Mouse (Mus musculus): Measurements from ENCODE around the gene Srcin1. TPM values are rescaled to one million over a fixed set of nuclear protein-coding genes. Genes with fewer than 3 reads are reported as not detected.

Gene Srcin1
- polyA plus RNA-seq, 1 experiment from 2014 or later: 0.49 TPM

DNA sequence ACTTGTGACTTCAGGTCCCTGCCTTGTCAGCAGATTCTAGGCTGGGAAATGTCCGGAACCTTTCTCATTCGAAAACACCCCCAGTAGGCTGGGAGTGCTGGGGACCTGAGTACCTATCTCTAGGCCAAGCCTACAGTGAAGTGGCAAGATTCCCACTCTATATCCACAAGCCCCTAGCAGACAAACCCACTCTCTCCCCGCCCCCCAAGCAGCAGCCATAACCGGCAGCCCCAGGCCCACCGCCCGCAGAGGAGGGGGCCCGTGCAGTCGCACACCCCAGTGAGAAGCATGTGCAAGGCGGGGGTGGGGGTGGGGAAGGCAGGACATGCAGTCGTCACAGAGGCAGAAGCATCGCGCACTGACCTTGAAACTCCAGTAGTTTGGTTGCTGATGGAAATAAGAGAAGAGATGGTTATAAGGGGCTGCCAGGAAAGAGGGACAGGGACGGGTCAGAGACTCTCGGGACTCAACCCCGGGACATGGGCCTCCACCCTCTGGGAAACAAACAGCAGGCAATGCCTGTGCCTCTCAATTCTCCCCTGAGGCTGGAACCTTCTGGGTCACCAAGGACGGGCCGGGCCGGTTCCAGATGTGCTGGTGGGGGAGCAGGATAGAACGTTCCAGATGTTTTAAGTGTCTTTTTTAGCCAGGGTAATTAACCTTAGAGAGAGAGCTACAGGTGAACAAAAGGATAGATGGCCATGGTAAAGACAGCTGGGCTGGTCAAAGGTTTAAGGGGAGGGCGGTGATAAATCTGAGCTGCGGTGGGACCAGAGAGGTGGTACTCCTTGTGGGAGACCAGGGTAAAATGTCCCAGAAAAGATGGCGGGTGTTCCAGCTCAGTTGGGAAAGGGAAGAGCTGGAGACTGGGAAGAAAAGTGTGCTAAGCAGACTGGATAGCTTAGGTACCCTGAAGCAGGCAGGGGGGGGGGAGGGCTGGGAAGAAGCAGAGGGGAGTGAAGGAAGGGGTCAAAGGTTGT lies 33.5 kb downstream of the Srcin1 start:
- Histone ChIP-seq H3K4me1 (replicated peaks; ENCODE audit: control insufficient read depth, insufficient read depth) (peaks cover 2% of the 10 kb centered on the region; the same call in 1 of the 2 replicates), H3K27me3 (ENCODE audit: control insufficient read depth, insufficient read depth, low read length) (peaks cover 4% of the 10 kb centered on the region; the same call in 1 of the 2 replicates), H3K36me3 (ENCODE audit: control insufficient read depth, insufficient read depth, low read length) (no peaks in the 10 kb centered on the region), H3K27ac (replicated peaks) (no peak overlapping the region), H3K9me3 (ENCODE audit: control insufficient read depth, low read length) (no peaks in the 10 kb centered on the region), H3K9ac (ENCODE audit: low read length) (no peak overlapping the region), H3K4me2 (replicated peaks; ENCODE audit: low read depth) (no peak overlapping the region), H3K4me3 (ENCODE audit: low read depth, low read length) (no peak overlapping the region)
- 87% methylated on average over 22 of the region's 22 CpGs for WGBS
- no peak for TF ChIP-seq EP300 (optimal IDR thresholded peaks at IDR 0.05)
- no peak for TF ChIP-seq CTCF (IDR thresholded peaks at IDR 0.05; ENCODE audit: low read depth)
- DNase-seq (ENCODE audit: low spot score): no peak
- no peak for ATAC-seq (ENCODE audit: low FRiP score, low TSS enrichment)

GRCm38 (mm10) chr11:97540604-97541003 lies 35.4 kb downstream of the Srcin1 start:
- ATAC-seq (ENCODE audit: low FRiP score, low TSS enrichment) (no peak), DNase-seq (ENCODE audit: low spot score) (no peak)
- H3K36me3 ChIP-seq (ENCODE audit: control insufficient read depth, insufficient read depth, low read length): no peaks in the 10 kb centered on the region
- H3K27me3 ChIP-seq (ENCODE audit: control insufficient read depth, insufficient read depth, low read length): peaks cover 7% of the 10 kb centered on the region; the same call in 1 of the 2 replicates
- WGBS: 18% methylated on average over 3 of the region's 3 CpGs
- H3K9me3 ChIP-seq (ENCODE audit: control insufficient read depth, low read length): no peaks in the 10 kb centered on the region
- H3K4me3 ChIP-seq (ENCODE audit: low read depth, low read length): no peak overlapping the region
- 0 out of 2 replicates have a peak, but pooled peaks cover 2% of the 10 kb centered on the region for H3K4me1 ChIP-seq (replicated peaks; ENCODE audit: control insufficient read depth, insufficient read depth)
- H3K4me2 ChIP-seq (replicated peaks; ENCODE audit: low read depth): no peak overlapping the region
- TF ChIP-seq EP300 (optimal IDR thresholded peaks at IDR 0.05) (no peak), CTCF (IDR thresholded peaks at IDR 0.05; ENCODE audit: low read depth) (no peak)
- no peak overlapping the region for H3K9ac ChIP-seq (ENCODE audit: low read length)
- H3K27ac ChIP-seq (replicated peaks): no peak overlapping the region

- Histone ChIP-seq H3K36me3 (ENCODE audit: control insufficient read depth, insufficient read depth, low read length) (no peaks in the 10 kb centered on the region), H3K4me2 (replicated peaks; ENCODE audit: low read depth) (no peak overlapping the region), H3K4me1 (replicated peaks; ENCODE audit: control insufficient read depth, insufficient read depth) (0 out of 2 replicates have a peak, but pooled peaks cover 2% of the 10 kb centered on the region), H3K27me3 (ENCODE audit: control insufficient read depth, insufficient read depth, low read length) (peaks cover 7% of the 10 kb centered on the region; the same call in 1 of the 2 replicates), H3K9ac (ENCODE audit: low read length) (no peak overlapping the region), H3K27ac (replicated peaks) (no peak overlapping the region), H3K4me3 (ENCODE audit: low read depth, low read length) (no peak overlapping the region), H3K9me3 (ENCODE audit: control insufficient read depth, low read length) (no peaks in the 10 kb centered on the region)
- no peak for TF ChIP-seq CTCF (IDR thresholded peaks at IDR 0.05; ENCODE audit: low read depth)
- TF ChIP-seq EP300 (optimal IDR thresholded peaks at IDR 0.05): no peak
- ATAC-seq (ENCODE audit: low FRiP score, low TSS enrichment): no peak
- no peak for DNase-seq (ENCODE audit: low spot score)
- WGBS: 50% methylated on average over 3 of the region's 3 CpGs
Observed at GRCm38 (mm10) chr11:97540136-97540535, 35.9 kb downstream of the Srcin1 start.

DNA sequence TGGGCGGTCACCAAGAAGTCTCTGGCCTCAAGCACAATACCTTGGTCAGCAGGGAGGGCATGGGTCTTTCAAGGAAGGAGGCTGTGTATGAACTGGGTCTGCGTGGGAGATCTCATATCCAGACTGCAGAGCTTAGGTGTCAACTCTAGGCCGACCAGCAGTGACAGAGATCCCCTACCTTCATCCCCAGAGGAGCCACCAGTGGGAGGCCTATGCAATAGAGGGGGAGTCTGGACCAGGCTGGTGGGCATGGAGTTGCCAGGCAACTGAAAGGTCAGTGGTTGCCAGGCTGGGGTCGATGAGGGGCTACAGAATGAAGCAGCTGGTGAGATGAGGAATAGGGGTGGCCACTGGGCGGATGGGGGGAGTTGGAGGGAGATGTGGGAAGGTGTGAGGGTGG lies 36.4 kb downstream of the Srcin1 start:
- H3K9me3 ChIP-seq (ENCODE audit: control insufficient read depth, low read length): no peaks in the 10 kb centered on the region
- H3K36me3 ChIP-seq (ENCODE audit: control insufficient read depth, insufficient read depth, low read length): no peaks in the 10 kb centered on the region
- H3K9ac ChIP-seq (ENCODE audit: low read length): no peak overlapping the region
- H3K4me2 ChIP-seq (replicated peaks; ENCODE audit: low read depth): no peak overlapping the region
- 75% methylated on average over 5 of the region's 5 CpGs for WGBS
- no peak for DNase-seq (ENCODE audit: low spot score)
- TF ChIP-seq EP300 (optimal IDR thresholded peaks at IDR 0.05) (no peak), CTCF (IDR thresholded peaks at IDR 0.05; ENCODE audit: low read depth) (no peak)
- H3K27me3 ChIP-seq (ENCODE audit: control insufficient read depth, insufficient read depth, low read length): peaks cover 7% of the 10 kb centered on the region; the same call in 1 of the 2 replicates
- ATAC-seq (ENCODE audit: low FRiP score, low TSS enrichment): no peak
- H3K4me3 ChIP-seq (ENCODE audit: low read depth, low read length): no peak overlapping the region
- H3K4me1 ChIP-seq (replicated peaks; ENCODE audit: control insufficient read depth, insufficient read depth): 0 out of 2 replicates have a peak, but pooled peaks cover 2% of the 10 kb centered on the region
- no peak overlapping the region for H3K27ac ChIP-seq (replicated peaks)

GRCm38 (mm10) chr11:97537580-97538089 lies 38.4 kb downstream of the Srcin1 start:
- no peak overlapping the region for H3K27ac ChIP-seq (replicated peaks)
- ATAC-seq (ENCODE audit: low FRiP score, low TSS enrichment): no peak
- no peaks in the 10 kb centered on the region for H3K36me3 ChIP-seq (ENCODE audit: control insufficient read depth, insufficient read depth, low read length)
- 42% methylated on average over 12 of the region's 12 CpGs for WGBS
- H3K4me2 ChIP-seq (replicated peaks; ENCODE audit: low read depth): no peak overlapping the region; the same call in 1 of the 2 replicates
- H3K4me3 ChIP-seq (ENCODE audit: low read depth, low read length): no peak overlapping the region; the same call in 1 of the 2 replicates
- H3K27me3 ChIP-seq (ENCODE audit: control insufficient read depth, insufficient read depth, low read length): peaks cover 15% of the 10 kb centered on the region; the same call in 1 of the 2 replicates
- DNase-seq (ENCODE audit: low spot score): no peak
- no peak overlapping the region for H3K9ac ChIP-seq (ENCODE audit: low read length)
- no peak for TF ChIP-seq EP300 (optimal IDR thresholded peaks at IDR 0.05)
- TF ChIP-seq CTCF (IDR thresholded peaks at IDR 0.05; ENCODE audit: low read depth): no peak
- H3K4me1 ChIP-seq (replicated peaks; ENCODE audit: control insufficient read depth, insufficient read depth): 0 out of 2 replicates have a peak, but pooled peaks cover 5% of the 10 kb centered on the region
- H3K9me3 ChIP-seq (ENCODE audit: control insufficient read depth, low read length): no peaks in the 10 kb centered on the region
